Mouse (Mus musculus): ENCODE data around the gene Fam69a. TPM values are rescaled to one million over a fixed set of nuclear protein-coding genes. Genes with fewer than 3 reads are reported as not detected.
"Not testable (repeated sequence)": the region's sequence is repeated elsewhere in the genome, so short reads cannot be mapped to it uniquely, and the experiment has no call there.

Gene Fam69a
- polyA plus RNA-seq, 1 experiment from 2014 or later, result 26.0 TPM

GRCm38 (mm10) chr5:107946475-107946874 lies 40.4 kb downstream of the Fam69a start:
- WGBS, result 97% methylated on average over 1 of the region's 1 CpGs
- Histone ChIP-seq H3K27me3 (ENCODE audit: control insufficient read depth, insufficient read depth, low read length) (no peaks in the 10 kb centered on the region), H3K27ac (ENCODE audit: low read depth, low read length) (no peak overlapping the region), H3K9me3 (ENCODE audit: control insufficient read depth, low read length) (no peaks in the 10 kb centered on the region), H3K4me2 (ENCODE audit: low read depth) (no peak overlapping the region), H3K9ac (ENCODE audit: low read length) (no peak overlapping the region), H3K4me3 (ENCODE audit: low read depth, low read length) (no peak overlapping the region), H3K36me3 (ENCODE audit: control insufficient read depth, insufficient read depth, low read length) (no peaks in the 10 kb centered on the region), H3K4me1 (ENCODE audit: control insufficient read depth, insufficient read depth, low read length) (no peaks in the 10 kb centered on the region)
- DNase-seq (ENCODE audit: low spot score), result no peak
- no peak for ATAC-seq (ENCODE audit: insufficient read depth, low FRiP score, low TSS enrichment)

- Histone ChIP-seq H3K27me3 (ENCODE audit: control insufficient read depth, insufficient read depth, low read length) (no peaks in the 10 kb centered on the region), H3K27ac (ENCODE audit: low read depth, low read length) (no peak overlapping the region), H3K4me2 (ENCODE audit: low read depth) (no peak overlapping the region), H3K9ac (ENCODE audit: low read length) (no peak overlapping the region), H3K36me3 (ENCODE audit: control insufficient read depth, insufficient read depth, low read length) (no peaks in the 10 kb centered on the region), H3K4me3 (ENCODE audit: low read depth, low read length) (no peak overlapping the region), H3K4me1 (ENCODE audit: control insufficient read depth, insufficient read depth, low read length) (no peaks in the 10 kb centered on the region), H3K9me3 (ENCODE audit: control insufficient read depth, low read length) (no peaks in the 10 kb centered on the region)
- 87% methylated on average over 6 of the region's 6 CpGs for WGBS
- ATAC-seq (ENCODE audit: insufficient read depth, low FRiP score, low TSS enrichment) (no peak), DNase-seq (ENCODE audit: low spot score) (no peak)
These were observed 43.4 kb downstream of the Fam69a start for GRCm38 (mm10) chr5:107943526-107943925.

GRCm38 (mm10) chr5:107942941-107943340 lies 43.9 kb downstream of the Fam69a start:
- Histone ChIP-seq H3K27me3 (ENCODE audit: control insufficient read depth, insufficient read depth, low read length) (no peaks in the 10 kb centered on the region), H3K4me1 (ENCODE audit: control insufficient read depth, insufficient read depth, low read length) (no peaks in the 10 kb centered on the region), H3K36me3 (ENCODE audit: control insufficient read depth, insufficient read depth, low read length) (no peaks in the 10 kb centered on the region), H3K27ac (ENCODE audit: low read depth, low read length) (no peak overlapping the region), H3K4me2 (ENCODE audit: low read depth) (no peak overlapping the region), H3K9me3 (ENCODE audit: control insufficient read depth, low read length) (no peaks in the 10 kb centered on the region), H3K9ac (ENCODE audit: low read length) (no peak overlapping the region), H3K4me3 (ENCODE audit: low read depth, low read length) (no peak overlapping the region)
- ATAC-seq (ENCODE audit: insufficient read depth, low FRiP score, low TSS enrichment), result no peak
- no peak for DNase-seq (ENCODE audit: low spot score)
- 75% methylated on average over 1 of the region's 1 CpGs for WGBS

- no peaks in the 10 kb centered on the region for H3K27me3 ChIP-seq (ENCODE audit: control insufficient read depth, insufficient read depth, low read length)
- no peaks in the 10 kb centered on the region for H3K4me1 ChIP-seq (ENCODE audit: control insufficient read depth, insufficient read depth, low read length)
- DNase-seq (ENCODE audit: low spot score) (no peak), ATAC-seq (ENCODE audit: insufficient read depth, low FRiP score, low TSS enrichment) (no peak)
- H3K9me3 ChIP-seq (ENCODE audit: control insufficient read depth, low read length), result no peaks in the 10 kb centered on the region
- H3K4me3 ChIP-seq (ENCODE audit: low read depth, low read length), result no peak overlapping the region
- H3K27ac ChIP-seq (ENCODE audit: low read depth, low read length), result no peak overlapping the region
- no peaks in the 10 kb centered on the region for H3K36me3 ChIP-seq (ENCODE audit: control insufficient read depth, insufficient read depth, low read length)
- 62% methylated on average over 6 of the region's 6 CpGs for WGBS
- H3K9ac ChIP-seq (ENCODE audit: low read length), result no peak overlapping the region
- no peak overlapping the region for H3K4me2 ChIP-seq (ENCODE audit: low read depth)
These were observed 45.7 kb downstream of the Fam69a start for GRCm38 (mm10) chr5:107941222-107941621.

GRCm38 (mm10) chr5:107939701-107940100 lies 47.2 kb downstream of the Fam69a start:
- 84% methylated on average over 3 of the region's 3 CpGs for WGBS
- ATAC-seq (ENCODE audit: insufficient read depth, low FRiP score, low TSS enrichment) (no peak), DNase-seq (ENCODE audit: low spot score) (no peak)
- Histone ChIP-seq H3K36me3 (ENCODE audit: control insufficient read depth, insufficient read depth, low read length) (no peaks in the 10 kb centered on the region), H3K27ac (ENCODE audit: low read depth, low read length) (no peak overlapping the region), H3K4me2 (ENCODE audit: low read depth) (no peak overlapping the region), H3K9ac (ENCODE audit: low read length) (no peak overlapping the region), H3K4me1 (ENCODE audit: control insufficient read depth, insufficient read depth, low read length) (no peaks in the 10 kb centered on the region), H3K27me3 (ENCODE audit: control insufficient read depth, insufficient read depth, low read length) (no peaks in the 10 kb centered on the region), H3K4me3 (ENCODE audit: low read depth, low read length) (no peak overlapping the region), H3K9me3 (ENCODE audit: control insufficient read depth, low read length) (no peaks in the 10 kb centered on the region)

GRCm38 (mm10) chr5:107938886-107939285 lies 48.0 kb downstream of the Fam69a start:
- Histone ChIP-seq H3K27me3 (ENCODE audit: control insufficient read depth, insufficient read depth, low read length) (no peaks in the 10 kb centered on the region), H3K4me3 (ENCODE audit: low read depth, low read length) (no peak overlapping the region), H3K9ac (ENCODE audit: low read length) (no peak overlapping the region), H3K9me3 (ENCODE audit: control insufficient read depth, low read length) (no peaks in the 10 kb centered on the region), H3K4me2 (ENCODE audit: low read depth) (no peak overlapping the region), H3K4me1 (ENCODE audit: control insufficient read depth, insufficient read depth, low read length) (no peaks in the 10 kb centered on the region), H3K27ac (ENCODE audit: low read depth, low read length) (no peak overlapping the region), H3K36me3 (ENCODE audit: control insufficient read depth, insufficient read depth, low read length) (no peaks in the 10 kb centered on the region)
- WGBS, result 94% methylated on average over 2 of the region's 2 CpGs
- ATAC-seq (ENCODE audit: insufficient read depth, low FRiP score, low TSS enrichment) (no peak), DNase-seq (ENCODE audit: low spot score) (no peak)

- not testable (repeated sequence) for H3K27me3 ChIP-seq (ENCODE audit: control insufficient read depth, insufficient read depth, low read length); H3K9me3 ChIP-seq (ENCODE audit: control insufficient read depth, low read length); H3K4me1 ChIP-seq (ENCODE audit: control insufficient read depth, insufficient read depth, low read length); DNase-seq (ENCODE audit: low spot score); H3K4me2 ChIP-seq (ENCODE audit: low read depth); ATAC-seq (ENCODE audit: insufficient read depth, low FRiP score, low TSS enrichment); H3K9ac ChIP-seq (ENCODE audit: low read length); H3K36me3 ChIP-seq (ENCODE audit: control insufficient read depth, insufficient read depth, low read length); H3K27ac ChIP-seq (ENCODE audit: low read depth, low read length); H3K4me3 ChIP-seq (ENCODE audit: low read depth, low read length)
- 74% methylated on average over 1 of the region's 1 CpGs for WGBS
These were observed 48.4 kb downstream of the Fam69a start for GRCm38 (mm10) chr5:107938483-107938882.

- no peak for ATAC-seq (ENCODE audit: insufficient read depth, low FRiP score, low TSS enrichment)
These were observed 50.1 kb downstream of the Fam69a start for GRCm38 (mm10) chr5:107936625-107937389.

GRCm38 (mm10) chr5:107934770-107935543 lies 51.9 kb downstream of the Fam69a start:
- ATAC-seq (ENCODE audit: insufficient read depth, low FRiP score, low TSS enrichment), result no peak

More at GRCm38 (mm10) chr5:107936625-107937389, 50.1 kb downstream of the Fam69a start:
- H3K4me2 ChIP-seq (ENCODE audit: low read depth), result no peak overlapping the region
- H3K4me3 ChIP-seq (ENCODE audit: low read depth, low read length), result no peak overlapping the region
- H3K4me1 ChIP-seq (ENCODE audit: control insufficient read depth, insufficient read depth, low read length), result no peaks in the 10 kb centered on the region
- H3K9me3 ChIP-seq (ENCODE audit: control insufficient read depth, low read length), result no peaks in the 10 kb centered on the region
- H3K27ac ChIP-seq (ENCODE audit: low read depth, low read length), result no peak overlapping the region
- H3K9ac ChIP-seq (ENCODE audit: low read length), result no peak overlapping the region
- H3K36me3 ChIP-seq (ENCODE audit: control insufficient read depth, insufficient read depth, low read length), result no peaks in the 10 kb centered on the region
- no peaks in the 10 kb centered on the region for H3K27me3 ChIP-seq (ENCODE audit: control insufficient read depth, insufficient read depth, low read length)
- DNase-seq (ENCODE audit: low spot score), result no peak
- 85% methylated on average over 10 of the region's 10 CpGs for WGBS

More at GRCm38 (mm10) chr5:107934770-107935543, 51.9 kb downstream of the Fam69a start:
- no peaks in the 10 kb centered on the region for H3K36me3 ChIP-seq (ENCODE audit: control insufficient read depth, insufficient read depth, low read length)
- H3K9me3 ChIP-seq (ENCODE audit: control insufficient read depth, low read length), result no peaks in the 10 kb centered on the region
- H3K4me3 ChIP-seq (ENCODE audit: low read depth, low read length), result no peak overlapping the region
- 93% methylated on average over 10 of the region's 10 CpGs for WGBS
- no peak overlapping the region for H3K9ac ChIP-seq (ENCODE audit: low read length)
- no peak overlapping the region for H3K27ac ChIP-seq (ENCODE audit: low read depth, low read length)
- H3K4me2 ChIP-seq (ENCODE audit: low read depth), result no peak overlapping the region
- no peak for DNase-seq (ENCODE audit: low spot score)
- H3K27me3 ChIP-seq (ENCODE audit: control insufficient read depth, insufficient read depth, low read length), result no peaks in the 10 kb centered on the region
- H3K4me1 ChIP-seq (ENCODE audit: control insufficient read depth, insufficient read depth, low read length), result no peaks in the 10 kb centered on the region

All from neural tube, embryonic 11.5 days (tissue).